Mouse (Mus musculus) retina, adult 2 months (tissue): Measurements from ENCODE around the gene Rasl10b.

Experiments
- DNase-seq: peaks from one replicate; pipeline ENCODE4 v3.0.0-alpha.2; 2012; ENCODE audit warnings: low read depth, low spot score

The Rasl10b gene

DNA sequence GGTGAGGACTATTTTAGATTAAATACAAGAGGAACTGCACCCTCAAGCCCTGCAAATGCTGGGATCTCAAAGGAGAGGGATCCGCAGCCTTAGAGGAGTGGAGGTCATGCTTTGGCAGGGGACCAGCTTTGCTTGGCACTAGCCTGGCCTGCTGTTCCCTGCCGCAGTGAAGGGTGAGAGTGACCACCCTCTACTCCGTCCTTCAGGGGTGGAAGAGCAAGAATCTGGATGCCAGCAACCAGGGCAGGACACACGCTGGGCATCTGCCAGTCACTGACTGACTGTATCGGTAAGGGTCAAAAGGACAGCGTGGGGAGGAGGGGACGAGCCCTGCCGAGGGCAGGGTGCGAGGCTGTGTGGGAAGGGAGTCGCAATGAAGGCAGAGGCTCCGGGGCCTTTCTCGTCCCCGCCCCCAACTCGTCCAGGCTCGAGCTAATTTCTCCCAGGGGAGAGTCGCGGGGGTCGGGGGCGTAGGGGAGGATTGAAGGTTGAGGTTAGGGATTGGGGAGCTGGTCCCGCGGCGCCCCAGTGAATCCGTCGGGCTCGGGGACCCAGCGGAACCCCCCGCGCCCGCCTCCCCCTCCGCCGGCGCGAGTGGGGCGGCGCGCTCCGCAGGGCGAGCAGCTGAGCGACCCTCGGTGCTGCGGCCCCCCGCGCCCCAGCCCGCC, at the start of gene Rasl10b:
Gene Rasl10b (plus strand): TSS at position 51 of the 668 bp plus-strand sequence.
- no peak for DNase-seq

DNA sequence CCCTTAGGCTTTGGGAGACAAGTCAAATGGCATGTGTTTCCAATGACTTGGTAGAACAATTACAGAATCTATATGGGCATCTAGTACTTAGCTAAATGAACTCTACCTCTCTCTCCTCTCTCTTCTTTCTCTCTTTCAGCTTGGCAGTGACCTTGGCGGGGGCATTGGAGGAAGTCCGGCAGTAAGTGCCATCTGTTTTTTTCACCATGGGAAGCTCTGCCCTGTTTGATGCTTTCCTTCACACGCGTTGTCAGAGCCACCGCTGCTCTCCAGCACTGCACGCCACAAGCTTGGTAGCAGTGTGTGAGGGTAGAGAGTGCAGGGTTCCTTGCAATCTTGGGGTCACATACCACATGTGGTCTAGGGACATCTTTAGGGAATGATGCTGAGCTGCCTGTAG, 44.3 kb upstream of the Rasl10b start:
- no peak for DNase-seq

DNA sequence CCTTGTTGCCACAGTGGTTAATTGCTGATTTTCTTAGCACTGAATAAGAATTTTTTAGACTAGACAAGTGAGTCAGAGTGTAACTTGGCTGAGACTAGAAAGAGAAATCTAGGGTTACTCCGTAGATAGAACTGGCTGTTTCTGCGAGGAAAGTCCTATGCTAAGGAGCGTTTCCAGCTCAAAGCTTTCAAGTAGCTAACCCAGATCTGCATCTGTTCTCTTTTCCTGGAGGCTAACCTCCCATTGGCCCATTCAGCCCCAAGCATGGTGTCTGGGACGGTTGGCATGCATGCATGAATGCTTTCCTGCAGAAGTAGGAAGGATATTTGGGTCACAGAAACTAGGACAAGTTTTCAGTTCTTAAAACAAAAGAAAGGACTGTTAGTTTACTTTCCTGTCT, 37.7 kb upstream of the Rasl10b start:
- DNase-seq: no peak

DNA sequence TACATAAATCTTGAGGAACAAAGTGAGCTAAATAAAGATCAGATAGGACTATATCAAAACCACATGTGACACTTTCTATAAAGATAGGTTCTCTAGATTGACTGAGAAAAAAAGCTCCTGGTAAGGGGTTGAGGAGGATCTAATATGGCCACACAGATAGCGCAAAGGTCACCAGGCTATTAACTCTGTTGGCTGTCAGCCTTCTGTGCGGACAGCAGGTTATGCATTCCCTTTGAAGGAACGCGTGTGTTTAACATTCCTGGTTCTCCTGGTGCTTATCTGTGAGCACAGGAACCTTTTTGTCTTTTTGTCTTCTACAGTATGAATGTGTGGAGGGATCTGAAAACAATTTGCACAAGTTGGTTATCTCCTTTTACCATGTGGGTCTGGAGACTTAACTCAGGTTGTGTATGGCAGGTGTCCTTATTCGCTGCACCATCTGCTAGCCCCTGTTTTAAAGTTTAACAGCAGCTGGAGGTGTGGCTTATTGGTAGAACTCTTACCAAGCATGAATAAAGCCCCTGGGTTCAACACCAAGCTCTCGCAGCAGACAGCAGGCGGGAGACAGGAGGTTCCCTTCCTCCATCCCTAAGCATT, 29.1 kb upstream of the Rasl10b start:
- DNase-seq: no peak

DNA sequence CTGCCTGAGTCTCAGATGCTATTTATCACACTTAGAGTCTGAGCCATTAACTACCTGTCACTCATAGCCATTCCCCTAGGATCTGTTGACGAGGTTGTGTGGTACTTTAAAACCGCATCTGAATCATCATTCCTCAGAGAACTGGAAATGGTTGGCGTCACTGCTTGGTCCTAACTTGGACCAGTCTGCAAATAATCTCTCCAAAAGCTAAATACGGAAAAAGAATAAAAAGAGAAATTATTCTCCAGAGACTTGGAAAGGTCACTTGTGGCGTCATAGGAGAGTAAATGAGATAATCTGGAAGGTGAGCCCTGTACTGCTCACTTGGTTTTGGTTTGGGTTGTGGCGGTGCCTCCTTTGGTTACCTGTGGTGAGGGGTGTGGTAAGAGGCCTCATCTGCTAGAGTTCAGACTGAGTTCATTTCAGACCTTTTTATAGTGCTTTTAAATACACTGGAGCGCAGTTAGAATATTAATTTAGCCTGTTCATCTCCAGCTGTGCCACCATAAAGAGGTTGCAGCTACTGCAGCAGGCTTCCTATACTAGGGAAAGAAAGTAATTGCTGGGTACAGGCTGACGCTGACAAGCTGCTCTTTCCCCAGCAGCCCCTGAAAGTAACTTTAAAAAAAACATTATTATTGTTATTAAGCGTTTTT, 25.9 kb upstream of the Rasl10b start:
- no peak for DNase-seq

DNA sequence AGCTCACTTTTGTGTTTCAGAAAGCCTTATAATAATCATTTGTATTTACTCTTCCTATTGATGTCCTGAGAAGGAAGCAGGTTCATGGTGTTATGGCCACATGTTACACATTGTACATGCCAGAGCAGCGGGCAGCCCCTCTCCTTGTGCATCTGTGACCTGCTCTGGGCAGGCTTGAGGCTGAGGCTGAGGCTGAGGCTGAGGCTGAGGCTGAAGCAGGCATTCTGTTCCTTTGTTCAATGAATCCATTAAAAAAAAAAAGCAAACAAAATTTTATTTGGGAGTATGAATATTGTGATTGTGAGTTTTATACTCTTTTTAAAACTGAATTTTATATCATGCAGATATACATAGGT, 25.4 kb upstream of the Rasl10b start:
- no peak for DNase-seq

DNA sequence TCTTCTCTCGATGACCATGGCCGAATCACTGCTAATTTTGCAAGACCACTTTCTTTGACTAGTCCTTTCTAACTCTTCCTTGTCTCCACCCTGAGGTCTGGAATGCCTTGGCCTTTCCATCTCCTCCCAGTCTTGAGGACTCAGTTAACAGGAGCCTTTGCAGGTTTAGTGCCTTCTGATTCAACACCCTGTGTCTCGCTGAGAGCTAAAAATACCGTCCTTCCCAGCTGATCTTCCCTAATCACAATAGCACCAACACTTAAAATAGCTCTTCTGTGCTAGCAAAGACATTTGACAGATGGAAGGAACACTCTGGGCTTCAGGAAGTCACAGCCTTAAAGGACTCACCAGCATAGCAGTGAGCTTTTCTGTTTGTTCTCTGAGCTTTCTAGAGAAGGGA, 15.9 kb upstream of the Rasl10b start:
- no peak for DNase-seq

DNA sequence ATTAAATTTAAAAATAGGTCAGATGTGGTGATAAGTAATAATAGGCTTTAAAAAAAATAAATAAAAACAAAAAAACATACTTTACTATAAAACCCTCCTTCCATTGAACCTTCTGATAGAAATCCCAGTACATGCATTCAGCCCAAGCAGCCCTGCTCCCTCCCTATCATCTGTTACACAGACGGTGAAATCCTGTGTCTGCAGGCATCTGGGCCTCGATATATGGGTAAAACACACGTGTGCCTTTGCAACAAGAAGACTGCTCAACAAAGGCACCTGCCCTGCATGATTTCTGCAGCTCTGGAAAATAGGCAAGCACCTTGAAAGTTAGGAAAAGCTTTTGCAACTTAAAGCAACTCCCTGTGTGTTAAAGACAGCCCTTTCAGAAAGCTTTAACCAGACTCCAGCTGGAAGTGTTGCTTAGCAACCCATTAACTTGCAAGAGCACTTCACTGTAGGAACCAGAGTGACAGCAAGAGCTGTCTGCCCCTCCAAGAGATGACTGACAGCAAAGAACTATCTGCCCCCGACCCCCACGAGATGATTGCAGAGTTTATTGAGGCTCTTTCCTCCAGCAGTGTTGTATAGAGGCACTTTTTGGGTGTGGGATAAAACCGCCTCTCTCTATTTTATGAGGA, 14.0 kb upstream of the Rasl10b start:
- DNase-seq: no peak

DNA sequence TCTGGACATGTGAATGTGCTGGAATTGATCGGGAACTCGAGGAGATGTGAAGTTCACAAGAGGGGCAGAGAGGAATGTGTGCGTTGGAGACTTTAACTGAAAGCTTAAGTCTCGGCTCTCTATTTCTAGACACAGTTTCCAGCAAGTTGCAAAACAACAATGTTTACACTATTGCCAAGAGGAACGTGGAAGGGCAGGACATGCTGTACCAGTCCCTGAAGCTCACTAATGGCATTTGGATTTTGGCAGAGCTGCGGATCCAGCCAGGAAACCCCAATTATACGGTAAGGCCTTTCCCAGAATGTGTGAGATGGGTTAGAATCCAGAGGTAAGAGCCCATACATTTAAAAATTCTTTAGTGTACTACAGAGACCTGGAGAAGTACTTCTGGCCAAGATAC, 11.3 kb upstream of the Rasl10b start:
- no peak for DNase-seq

DNA sequence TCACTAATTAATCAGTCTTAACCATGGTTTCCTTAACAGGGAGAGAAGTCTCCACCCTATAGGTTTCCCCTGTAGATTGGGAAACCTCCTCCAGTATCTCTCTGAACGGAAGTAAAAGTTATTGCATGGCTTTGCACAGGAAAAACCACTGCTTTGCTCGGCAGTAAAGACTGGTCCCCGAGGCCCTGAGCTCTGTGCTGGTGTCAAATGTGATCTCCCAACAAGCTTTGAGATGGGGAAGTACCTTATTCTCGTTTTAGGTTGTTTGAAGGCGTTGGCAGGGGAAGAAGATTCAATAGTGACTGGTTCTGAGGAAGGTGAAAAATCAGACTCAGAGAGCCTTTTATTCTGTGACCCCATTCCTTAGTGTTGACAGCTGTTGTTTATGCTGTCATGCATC, 10.2 kb upstream of the Rasl10b start:
- DNase-seq: no peak

DNA sequence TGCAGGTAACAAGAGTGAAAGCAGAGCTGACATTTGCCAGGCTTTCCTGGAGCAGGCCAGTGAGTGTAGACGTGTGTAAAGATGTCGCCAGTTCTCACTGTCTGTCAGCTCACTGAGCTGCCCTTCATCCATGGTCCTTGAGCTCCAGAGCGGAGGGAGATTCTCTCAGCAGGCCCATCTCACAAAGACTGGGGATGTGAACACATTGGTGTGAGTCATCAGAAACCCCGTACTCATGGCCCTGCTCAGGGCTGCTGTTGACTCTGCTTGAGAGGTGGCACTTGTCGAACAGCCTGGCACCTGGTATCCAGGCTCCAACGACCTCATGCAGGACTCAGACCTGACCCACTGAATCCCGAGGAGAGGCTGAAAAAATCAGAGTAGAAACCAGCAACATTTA, 5.2 kb upstream of the Rasl10b start:
- no peak for DNase-seq

DNA sequence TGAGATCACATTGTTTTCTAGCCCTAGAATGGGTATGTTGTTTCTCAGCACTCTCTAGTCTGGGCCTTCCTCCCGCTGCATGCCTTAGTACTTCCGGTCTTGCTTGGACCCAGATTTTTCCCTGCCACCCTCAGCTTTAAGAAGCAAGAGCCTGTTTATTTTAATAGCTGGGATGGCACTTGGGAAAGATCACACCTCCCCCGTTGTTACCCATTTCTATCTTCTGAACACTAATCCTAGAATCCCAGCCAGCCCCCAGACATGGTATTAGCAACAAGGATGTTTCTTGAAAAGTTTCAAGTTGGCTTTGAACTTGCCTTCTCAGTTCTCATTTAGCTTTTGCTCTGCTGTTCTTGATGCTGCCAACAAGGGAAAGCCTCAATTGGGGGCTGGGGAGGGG, 2.5 kb upstream of the Rasl10b start:
- DNase-seq: no peak

DNA sequence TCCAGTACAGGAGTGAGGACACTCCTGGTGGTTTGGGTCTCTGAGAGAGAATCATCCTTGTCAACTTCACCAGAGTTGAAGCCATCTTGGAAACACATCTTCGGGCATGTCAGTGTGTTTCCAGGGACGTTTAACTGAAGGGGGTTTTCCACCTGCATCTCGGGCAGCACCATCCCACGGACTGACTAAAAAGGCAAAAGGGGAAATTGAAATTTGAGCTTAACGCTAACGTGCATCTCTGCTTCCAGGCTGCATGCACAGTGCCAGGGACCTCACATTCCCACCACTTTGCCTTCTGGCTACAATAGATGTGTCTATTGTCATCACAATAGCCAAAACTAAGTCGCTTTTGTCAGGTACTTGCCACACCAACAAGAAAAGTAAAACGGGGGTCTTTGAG, 695 bp upstream of the Rasl10b start:
- DNase-seq: no peak

DNA sequence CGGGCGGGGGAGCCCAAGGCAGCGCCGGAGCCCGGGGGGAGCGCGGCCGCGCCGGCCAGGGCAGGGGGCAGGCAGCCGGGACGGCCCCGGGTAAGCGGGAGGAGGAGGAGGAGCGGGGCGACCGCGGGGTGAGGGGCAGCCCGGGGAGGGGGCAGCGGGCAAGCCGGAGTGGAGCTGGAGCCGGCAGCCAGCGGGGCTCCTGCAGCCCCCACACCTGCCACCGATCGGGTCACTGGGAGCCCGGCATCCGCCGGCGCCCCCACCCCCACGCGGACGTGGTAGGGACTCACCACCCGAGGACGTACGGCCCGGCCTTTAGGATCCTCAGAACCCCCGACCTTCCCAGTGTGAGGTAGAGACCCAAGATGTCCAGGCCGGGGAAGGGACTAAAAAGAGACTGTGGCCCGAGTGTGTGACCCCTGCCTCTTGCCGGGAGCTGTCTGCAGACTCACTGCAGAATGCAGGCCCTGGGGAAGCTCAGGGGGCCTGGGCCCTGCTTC, 905 bp downstream of the Rasl10b start:
- DNase-seq: no peak

DNA sequence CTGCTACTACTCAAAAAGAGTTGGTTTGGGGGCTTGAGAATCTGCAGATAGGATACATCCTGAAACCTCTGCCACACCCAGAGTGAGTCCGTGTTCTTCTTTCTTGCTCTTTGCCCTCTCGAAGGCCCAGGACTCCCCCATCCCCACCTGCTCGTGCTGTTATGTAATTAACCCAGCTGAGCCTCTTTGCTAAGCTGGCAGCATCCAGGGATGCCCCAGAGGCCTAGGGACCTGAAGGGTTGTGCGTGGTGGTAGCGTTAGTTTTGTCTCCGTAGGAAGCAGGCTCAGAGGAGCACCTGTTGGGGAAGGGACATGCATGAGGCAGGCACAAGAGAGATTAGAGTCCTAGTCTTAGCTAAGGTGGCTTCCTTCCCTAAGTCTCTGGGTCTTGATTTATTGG, 1.6 kb downstream of the Rasl10b start:
- DNase-seq: no peak

DNA sequence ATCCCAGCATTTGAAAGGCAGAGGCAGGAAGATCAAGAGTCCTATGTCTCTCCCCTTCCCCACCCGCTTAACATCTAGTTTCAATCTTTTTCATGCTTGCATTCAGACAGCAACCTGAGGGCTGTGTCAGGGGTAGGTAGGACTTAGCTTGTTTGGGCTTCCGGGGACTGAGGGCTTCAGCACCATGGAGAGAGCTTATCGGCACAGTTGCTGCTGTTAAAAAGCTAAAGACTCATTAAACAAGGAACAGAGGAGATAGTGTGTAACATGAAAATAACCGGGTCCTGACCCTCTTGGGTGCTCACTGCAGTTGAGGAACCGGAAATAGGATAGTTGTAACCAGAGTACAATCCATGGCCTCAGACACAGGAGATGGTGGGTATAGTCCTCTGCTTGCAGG, 8.1 kb downstream of the Rasl10b start:
- no peak for DNase-seq

DNA sequence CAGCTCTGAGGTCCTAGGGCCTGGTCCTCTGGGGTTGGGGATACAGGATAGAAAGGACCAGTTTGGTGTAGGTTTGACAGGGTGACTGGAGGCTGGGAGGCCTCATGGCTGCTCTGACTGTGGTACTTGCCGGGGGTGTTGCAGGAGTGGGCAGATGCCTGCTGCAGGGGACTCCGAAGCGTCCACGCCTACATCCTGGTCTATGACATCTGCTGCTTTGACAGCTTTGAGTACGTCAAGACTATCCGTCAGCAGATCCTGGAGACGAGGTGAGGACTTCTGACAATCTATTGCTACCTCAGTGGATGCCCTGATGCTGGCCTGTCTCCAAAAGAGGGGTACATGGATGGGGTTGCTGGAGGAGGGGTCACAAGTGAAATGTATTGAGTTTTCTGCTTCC, 8.8 kb downstream of the Rasl10b start:
- DNase-seq: no peak

DNA sequence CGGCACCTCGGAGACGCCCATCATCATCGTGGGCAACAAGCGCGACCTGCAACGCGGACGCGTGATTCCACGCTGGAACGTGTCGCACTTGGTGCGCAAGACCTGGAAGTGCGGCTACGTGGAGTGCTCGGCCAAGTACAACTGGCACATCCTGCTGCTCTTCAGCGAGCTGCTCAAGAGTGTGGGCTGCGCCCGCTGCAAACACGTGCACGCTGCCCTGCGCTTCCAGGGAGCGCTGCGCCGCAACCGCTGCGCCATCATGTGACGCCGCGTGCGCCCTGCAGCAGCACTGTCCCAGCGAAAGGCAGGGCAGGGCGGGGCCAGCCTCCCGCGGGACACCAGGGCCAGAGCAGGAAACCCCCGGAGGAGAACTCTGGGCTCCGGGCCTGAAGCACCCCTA, 9.6 kb downstream of the Rasl10b start:
- no peak for DNase-seq

DNA sequence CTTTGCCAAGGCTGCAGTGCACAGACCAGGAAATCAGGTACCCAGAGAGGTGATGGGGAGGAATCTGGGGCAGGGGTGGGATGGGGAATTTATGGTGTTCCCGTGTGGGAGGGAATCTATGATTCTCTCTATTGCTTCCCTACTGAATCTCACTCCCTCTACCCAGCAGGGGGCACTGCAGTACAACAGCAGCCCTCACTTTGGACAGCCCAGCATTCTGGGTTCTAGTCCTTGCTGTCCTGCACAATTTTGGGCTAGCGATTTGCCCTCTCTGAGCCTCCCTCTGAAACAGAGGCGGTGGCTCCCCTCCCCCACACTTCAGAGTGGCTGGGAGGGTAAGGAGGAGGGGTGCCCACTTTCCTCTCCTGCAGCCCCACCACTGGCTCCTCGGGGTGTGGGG, 11.4 kb downstream of the Rasl10b start:
- DNase-seq: no peak

DNA sequence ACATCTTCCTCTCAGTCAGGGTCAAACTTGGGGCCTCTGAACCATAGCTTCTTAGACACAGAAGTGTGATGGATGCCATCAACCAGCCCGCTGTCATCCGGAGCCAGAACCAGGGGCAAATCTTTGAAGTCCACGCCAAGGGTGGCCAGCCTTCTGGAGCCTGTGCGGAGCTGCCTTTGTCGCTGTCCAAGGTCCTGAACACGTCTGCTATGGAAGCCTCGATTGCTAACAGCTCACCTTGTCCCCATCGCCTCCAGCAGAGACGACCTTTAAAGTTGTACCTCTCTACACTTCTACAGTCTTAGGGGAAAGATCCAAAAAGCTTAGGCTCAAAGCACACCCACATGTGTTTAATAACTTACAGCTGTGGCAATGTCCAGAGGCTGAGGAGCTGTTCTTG, 12.4 kb downstream of the Rasl10b start:
- DNase-seq: no peak

DNA sequence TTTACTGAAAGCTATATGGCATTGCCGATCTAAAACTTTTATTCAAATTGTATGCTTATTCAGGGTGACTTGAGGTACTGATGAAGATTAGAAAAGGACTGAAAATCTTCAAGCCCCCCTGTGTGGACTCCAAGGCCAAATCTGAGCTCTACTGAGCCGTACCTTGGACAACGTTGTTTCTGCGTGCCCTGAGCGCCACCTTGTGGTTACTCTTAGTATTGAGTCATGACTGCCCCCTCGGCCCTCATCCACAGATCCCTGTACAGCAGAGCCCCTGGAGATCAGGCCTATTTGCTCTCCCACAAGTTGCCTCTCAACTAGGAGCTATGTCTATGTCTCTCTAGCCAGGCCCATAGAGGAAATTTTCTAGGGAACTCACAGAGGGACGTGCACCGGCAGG, 15.7 kb downstream of the Rasl10b start:
- DNase-seq: no peak

DNA sequence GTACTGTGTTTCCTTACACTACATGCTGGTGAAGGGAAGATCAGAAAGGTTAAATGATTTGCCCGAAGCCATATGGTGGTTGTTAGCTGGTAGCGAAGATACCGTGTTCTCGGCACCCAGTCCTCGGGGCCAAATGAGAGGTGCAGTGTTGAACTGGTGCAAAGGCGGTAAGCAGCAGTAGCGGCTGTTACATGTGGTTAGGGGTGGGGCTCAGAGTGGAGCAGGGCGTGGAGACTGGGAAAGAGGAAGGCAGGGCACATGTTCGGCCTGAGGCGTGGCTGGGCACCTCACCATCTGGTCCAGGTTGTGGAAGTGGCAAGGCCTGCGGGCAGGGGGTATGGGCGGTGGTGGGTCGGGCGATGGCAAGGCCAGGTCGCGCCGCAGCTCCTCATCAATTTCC, 18.0 kb downstream of the Rasl10b start:
- DNase-seq: no peak

DNA sequence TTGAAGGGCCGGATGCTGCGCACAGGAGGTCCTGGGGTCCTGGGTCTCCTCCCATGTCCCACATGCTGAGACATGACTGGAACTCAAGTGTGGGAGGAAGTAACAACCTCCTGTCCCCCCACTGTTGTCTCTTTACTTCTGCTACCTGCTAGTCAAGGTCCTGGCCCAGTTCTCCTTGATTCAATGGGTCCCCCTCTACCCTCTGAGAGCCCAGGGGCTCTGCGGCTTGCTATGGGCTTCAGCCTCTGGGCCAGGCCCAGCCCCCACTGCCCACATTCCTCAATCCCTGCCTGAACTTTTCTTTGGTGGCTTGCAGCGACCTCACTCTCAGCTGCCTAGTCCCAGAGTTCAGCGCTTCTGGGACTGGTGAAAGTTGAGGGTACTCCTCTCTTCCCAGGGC, 20.4 kb downstream of the Rasl10b start, which contains the start of gene Gas2l2:
Gene Gas2l2 (minus strand): TSS at position 101 of the 400 bp plus-strand sequence.
- no peak for DNase-seq
